Mouse (Mus musculus): ENCODE measurements around the gene Fto. TPM values are rescaled to one million over a fixed set of nuclear protein-coding genes. Genes with fewer than 3 reads are reported as not detected.
A peak's percentile ranks its signal among the peaks of the same experiment; 100 is the strongest.

Gene Fto
- total RNA-seq, 1 experiment, result 16.8 TPM

DNA sequence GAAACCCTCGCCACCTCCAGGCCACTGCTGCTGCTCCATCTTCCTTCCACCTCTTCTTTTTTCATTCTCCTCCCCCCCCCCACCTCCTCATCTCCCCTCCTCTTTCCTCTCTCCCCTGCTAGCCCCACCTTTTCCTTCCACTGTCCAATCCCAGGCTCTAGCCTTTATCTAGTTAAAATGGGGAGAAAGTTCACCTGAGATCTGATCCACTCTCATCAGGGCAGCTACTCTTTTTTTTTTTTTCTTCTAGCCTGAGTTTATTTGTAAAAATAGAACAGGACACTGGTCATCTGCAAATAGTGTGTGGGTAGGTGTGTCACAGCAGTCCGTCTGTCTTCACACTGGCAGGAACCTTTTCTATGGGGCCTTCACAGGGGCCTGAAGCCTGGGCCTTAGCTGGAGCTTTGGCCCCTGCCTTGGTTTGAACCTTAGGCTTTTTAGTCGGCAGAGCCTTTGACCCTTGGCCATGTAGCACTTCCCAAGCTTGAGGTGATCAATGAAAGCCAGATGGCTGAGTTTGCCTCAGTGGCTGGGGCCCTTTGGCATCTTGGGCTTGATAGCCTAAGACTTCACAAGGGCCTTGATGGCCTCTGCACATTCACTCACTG is 117.1 kb downstream of the Fto start:
- no peak overlapping the region for H3K9ac ChIP-seq (ENCODE audit: insufficient read depth, low read depth, low read length, poor library complexity, severe bottlenecking)
- DNase-seq (ENCODE audit: low read depth, low spot score), result no peak
- no peak for TF ChIP-seq MAFK (IDR thresholded peaks at IDR 0.05; ENCODE audit: insufficient read depth, low read depth, low read length)
- TF ChIP-seq ZNF384 (IDR thresholded peaks at IDR 0.05; ENCODE audit: low read depth, low read length), result no peak
- no peaks in the 10 kb centered on the region for H3K36me3 ChIP-seq (ENCODE audit: control insufficient read depth, insufficient read depth, low read length, poor library complexity, severe bottlenecking)
- in situ Hi-C loops (cut with MboI; ENCODE audit: low sequenced_read_pairs in 2 of 2, unreplicated experiment in 2 of 2), result no loop called here
- H3K9me3 ChIP-seq (ENCODE audit: control insufficient read depth, insufficient read depth, low read depth, low read length), result no peaks in the 10 kb centered on the region
- no peak overlapping the region for H3K4me3 ChIP-seq (ENCODE audit: insufficient read depth in 1 of 2, low read depth in 1 of 2, low read length in 2 of 2, poor library complexity in 1 of 2, severe bottlenecking in 1 of 2)
- H3K4me1 ChIP-seq (ENCODE audit: control insufficient read depth in 2 of 2, insufficient read depth in 2 of 2, low read length in 2 of 2, poor library complexity in 1 of 2), result peaks cover 4 to 9% of the 10 kb centered on the region in 2 experiments; a peak in 3 of 4 replicates
- H3K27ac ChIP-seq (ENCODE audit: insufficient read depth, low read depth, low read length, poor library complexity, severe bottlenecking), result no peak overlapping the region

DNA sequence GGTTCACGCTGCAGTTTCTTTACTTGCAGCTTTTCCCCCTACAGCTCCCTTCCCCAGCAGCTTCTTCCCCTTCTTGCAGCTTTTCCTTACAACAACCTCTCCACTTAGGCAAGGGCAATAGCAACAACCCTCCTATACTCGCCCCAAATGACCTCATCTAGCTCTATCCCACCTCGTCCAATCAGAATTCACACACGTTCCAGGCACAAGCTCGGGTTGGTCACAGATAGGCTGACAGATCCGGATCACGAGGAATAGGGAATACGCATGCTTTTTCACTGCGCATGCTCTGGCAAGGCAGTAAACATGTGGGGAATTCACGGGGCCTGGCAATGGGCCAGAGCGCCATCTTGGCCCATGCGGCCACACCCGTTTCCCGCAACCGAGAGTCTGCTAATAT is 122.7 kb downstream of the Fto start:
- peaks cover 3 to 4% of the 10 kb centered on the region in 2 experiments; a peak in 3 of 4 replicates for H3K4me1 ChIP-seq (ENCODE audit: control insufficient read depth in 2 of 2, insufficient read depth in 2 of 2, low read length in 2 of 2, poor library complexity in 1 of 2)
- H3K36me3 ChIP-seq (ENCODE audit: control insufficient read depth, insufficient read depth, low read length, poor library complexity, severe bottlenecking), result no peaks in the 10 kb centered on the region
- peak overlapping the region; percentile 45 to 60 for H3K4me3 ChIP-seq (ENCODE audit: insufficient read depth in 1 of 2, low read depth in 1 of 2, low read length in 2 of 2, poor library complexity in 1 of 2, severe bottlenecking in 1 of 2)
- in situ Hi-C loops (cut with MboI; ENCODE audit: low sequenced_read_pairs in 2 of 2, unreplicated experiment in 2 of 2), result no loop called here
- peak overlapping the region; percentile 75; the same call in 1 of the 2 replicates for H3K9ac ChIP-seq (ENCODE audit: insufficient read depth, low read depth, low read length, poor library complexity, severe bottlenecking)
- TF ChIP-seq ZNF384 (IDR thresholded peaks at IDR 0.05; ENCODE audit: low read depth, low read length), result no peak
- TF ChIP-seq CHD2 (IDR thresholded peaks at IDR 0.05; ENCODE audit: low read depth, low read length), result no peak
- no peak for TF ChIP-seq MAFK (IDR thresholded peaks at IDR 0.05; ENCODE audit: insufficient read depth, low read depth, low read length)
- TF ChIP-seq ZC3H11A (IDR thresholded peaks at IDR 0.05; ENCODE audit: borderline replicate concordance, low read depth, low read length), result no peak
- no peak for DNase-seq (ENCODE audit: low read depth, low spot score)
- H3K27ac ChIP-seq (ENCODE audit: insufficient read depth, low read depth, low read length, poor library complexity, severe bottlenecking), result peak overlapping the region; percentile 90
- H3K9me3 ChIP-seq (ENCODE audit: control insufficient read depth, insufficient read depth, low read depth, low read length), result no peaks in the 10 kb centered on the region

DNA sequence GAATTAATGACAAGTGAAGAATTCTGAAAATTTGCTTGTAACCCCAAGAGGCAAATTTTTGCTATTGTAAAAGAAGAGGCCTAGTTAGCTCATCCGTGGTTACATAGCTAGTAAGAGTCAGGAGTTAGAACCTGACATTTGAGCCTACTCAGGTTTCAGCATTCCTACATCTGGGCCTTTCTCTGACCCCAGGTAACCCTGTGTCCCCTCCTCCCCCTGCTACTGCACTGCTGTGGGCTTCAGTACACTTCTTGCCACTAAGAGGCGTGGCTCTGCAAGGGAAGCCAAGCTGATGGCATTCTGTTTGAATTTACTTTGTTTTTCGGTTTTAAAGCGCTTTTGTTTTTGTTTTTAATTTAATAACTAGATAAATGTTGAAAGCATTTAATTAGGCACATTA is 130.6 kb downstream of the Fto start:
- Histone ChIP-seq H3K9ac (ENCODE audit: insufficient read depth, low read depth, low read length, poor library complexity, severe bottlenecking) (no peak overlapping the region), H3K9me3 (ENCODE audit: control insufficient read depth, insufficient read depth, low read depth, low read length) (no peaks in the 10 kb centered on the region), H3K27ac (ENCODE audit: insufficient read depth, low read depth, low read length, poor library complexity, severe bottlenecking) (no peak overlapping the region), H3K36me3 (ENCODE audit: control insufficient read depth, insufficient read depth, low read length, poor library complexity, severe bottlenecking) (no peaks in the 10 kb centered on the region), H3K4me1 (ENCODE audit: control insufficient read depth in 2 of 2, insufficient read depth in 2 of 2, low read length in 2 of 2, poor library complexity in 1 of 2) (peaks cover 0 to 3% of the 10 kb centered on the region in 2 experiments; a peak in 1 of 4 replicates), H3K4me3 (ENCODE audit: insufficient read depth in 1 of 2, low read depth in 1 of 2, low read length in 2 of 2, poor library complexity in 1 of 2, severe bottlenecking in 1 of 2) (no peak overlapping the region)
- DNase-seq (ENCODE audit: low read depth, low spot score), result no peak
- TF ChIP-seq ZC3H11A (IDR thresholded peaks at IDR 0.05; ENCODE audit: borderline replicate concordance, low read depth, low read length) (no peak), HCFC1 (IDR thresholded peaks at IDR 0.05; ENCODE audit: borderline replicate concordance, insufficient read depth, low read length) (no peak), MAFK (IDR thresholded peaks at IDR 0.05; ENCODE audit: insufficient read depth, low read depth, low read length) (no peak), ZNF384 (IDR thresholded peaks at IDR 0.05; ENCODE audit: low read depth, low read length) (no peak), CHD2 (IDR thresholded peaks at IDR 0.05; ENCODE audit: low read depth, low read length) (no peak)
- in situ Hi-C loops (cut with MboI; ENCODE audit: low sequenced_read_pairs in 2 of 2, unreplicated experiment in 2 of 2), result no loop called here

DNA sequence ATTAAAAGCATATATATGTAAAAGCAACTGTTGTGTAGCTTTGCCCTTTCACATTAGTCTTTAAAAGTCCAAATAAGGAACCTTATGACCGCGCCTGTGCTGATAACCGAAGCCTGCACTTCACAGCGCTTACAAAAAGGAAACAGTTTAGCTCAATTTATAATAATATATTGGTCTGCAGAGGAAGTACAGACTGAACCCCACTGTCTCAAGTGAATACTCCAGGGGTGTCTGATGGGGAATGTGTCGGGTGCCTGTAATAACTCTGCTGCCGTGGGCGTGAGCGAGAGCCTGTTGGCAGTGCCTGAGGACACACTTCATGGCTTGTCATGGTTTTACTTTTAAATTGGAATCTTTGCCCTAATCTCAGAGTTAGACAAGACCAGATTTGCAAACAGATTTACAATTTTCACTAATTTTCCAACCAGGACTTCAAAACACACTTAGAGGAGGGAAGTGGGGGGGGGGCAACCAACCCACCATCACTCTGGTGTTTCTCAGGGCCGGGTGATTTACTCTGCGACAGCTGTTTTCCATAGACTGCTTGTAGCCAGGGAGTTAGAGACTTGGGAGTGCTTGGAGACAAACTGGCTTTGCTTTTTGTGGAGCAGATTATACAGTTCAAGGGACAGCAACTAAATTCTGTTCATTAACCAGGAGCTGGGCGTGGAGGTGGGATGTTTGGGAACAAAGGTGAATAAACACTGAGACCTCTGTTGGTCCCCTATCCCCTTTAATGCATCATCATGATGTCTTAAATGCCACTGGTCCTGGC is 131.5 kb downstream of the Fto start:
- DNase-seq (ENCODE audit: low read depth, low spot score), result no peak
- in situ Hi-C loops (cut with MboI; ENCODE audit: low sequenced_read_pairs in 2 of 2, unreplicated experiment in 2 of 2), result no loop called here

More for the DNA sequence above, 131.5 kb downstream of the Fto start:
- no peaks in the 10 kb centered on the region for H3K36me3 ChIP-seq (ENCODE audit: control insufficient read depth, insufficient read depth, low read length, poor library complexity, severe bottlenecking)
- no peak overlapping the region for H3K27ac ChIP-seq (ENCODE audit: insufficient read depth, low read depth, low read length, poor library complexity, severe bottlenecking)
- peaks cover 0 to 3% of the 10 kb centered on the region in 2 experiments; a peak in 1 of 4 replicates for H3K4me1 ChIP-seq (ENCODE audit: control insufficient read depth in 2 of 2, insufficient read depth in 2 of 2, low read length in 2 of 2, poor library complexity in 1 of 2)
- TF ChIP-seq ZNF384 (IDR thresholded peaks at IDR 0.05; ENCODE audit: low read depth, low read length) (no peak), MAFK (IDR thresholded peaks at IDR 0.05; ENCODE audit: insufficient read depth, low read depth, low read length) (no peak), CHD2 (IDR thresholded peaks at IDR 0.05; ENCODE audit: low read depth, low read length) (no peak), HCFC1 (IDR thresholded peaks at IDR 0.05; ENCODE audit: borderline replicate concordance, insufficient read depth, low read length) (no peak), ZC3H11A (IDR thresholded peaks at IDR 0.05; ENCODE audit: borderline replicate concordance, low read depth, low read length) (no peak)
- H3K9me3 ChIP-seq (ENCODE audit: control insufficient read depth, insufficient read depth, low read depth, low read length), result no peaks in the 10 kb centered on the region
- H3K9ac ChIP-seq (ENCODE audit: insufficient read depth, low read depth, low read length, poor library complexity, severe bottlenecking), result no peak overlapping the region
- H3K4me3 ChIP-seq (ENCODE audit: insufficient read depth in 1 of 2, low read depth in 1 of 2, low read length in 2 of 2, poor library complexity in 1 of 2, severe bottlenecking in 1 of 2), result no peak overlapping the region
